Mouse (Mus musculus) regulatory T cell (primary cell): ENCODE measurements at regions not wholly inside any gene's neighbourhood (a gene's known extent, or its start where the extent isn't known, plus 50 kb on each side); places are given as distances from the start of the nearest gene placed in this dataset.

ENCODE experiments used
- in situ Hi-C: fragments of 300-600 bp; cut with MboI, MseI; formaldehyde crosslinking; loops from one replicate; pipeline ENCODE4 v1.15.1; 2025; ENCODE audit warnings: high pct_unique_total_duplicates

GRCm38 (mm10) chr3:16819218-16820122, 813.2 kb upstream of the Gm5150 start:
- in situ Hi-C loops = no loop called here

GRCm38 (mm10) chr3:16816814-16817213, 810.6 kb upstream of the Gm5150 start:
- in situ Hi-C loops = no loop called here

GRCm38 (mm10) chr3:16816101-16816500, 809.9 kb upstream of the Gm5150 start:
- in situ Hi-C loops = no loop called here

- in situ Hi-C loops = no loop called here
Observed at GRCm38 (mm10) chr3:16810878-16811611, 804.8 kb upstream of the Gm5150 start.

- in situ Hi-C loops = no loop called here
Observed at GRCm38 (mm10) chr3:16803603-16804002, 797.4 kb upstream of the Gm5150 start.
